In the genomic region with DNA sequence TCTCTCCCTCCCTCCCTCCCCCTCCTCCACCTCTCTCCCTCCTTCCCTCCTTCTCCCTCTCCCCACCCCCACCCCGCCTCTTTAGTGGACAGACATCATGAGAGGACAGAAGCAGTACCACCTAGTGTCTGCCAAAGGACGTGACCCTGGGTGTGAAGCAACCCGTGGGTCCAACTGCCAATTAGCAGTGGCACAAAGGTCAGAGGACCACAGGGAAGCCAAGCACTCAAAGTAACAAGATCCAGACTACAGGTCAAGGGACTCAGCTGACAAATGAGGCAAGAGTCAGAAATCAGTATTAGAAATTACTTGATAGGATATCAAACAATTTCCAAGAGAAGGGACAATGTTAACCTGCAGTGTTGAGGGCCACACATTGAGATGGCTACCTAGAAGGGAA, we compare ENCODE assay signal across 18 mouse cellular contexts. TPM values are rescaled to one million over a fixed set of nuclear protein-coding genes. Genes with fewer than 3 reads are reported as not detected.
DNase-seq lines count a peak whose midpoint lies in the region; ATAC-seq and TF ChIP-seq lines count a peak whose summit lies in the region.
"Had no signal": no experiment of that assay in that cellular context is flagged by ENCODE, and none has a peak within 500 bp of the region (broad histone marks: within the 10 kb centered on the region; RNA-seq: fewer than 3 reads in every experiment).

No protein-coding gene starts in this region.

- H3K4me1 ChIP-seq in liver, postnatal 0 days (ENCODE audit: insufficient read depth): no peaks in the 10 kb centered on the region
- no peaks in the 10 kb centered on the region for H3K4me1 ChIP-seq in liver, embryonic 11.5 days (replicated peaks; ENCODE audit: control insufficient read depth, insufficient read depth, low read length)
- H3K4me1 ChIP-seq: forebrain, embryonic 12.5 days; liver, embryonic 13.5 days had no signal

- peak; percentile 73 for DNase-seq in adrenal gland, adult 2 months
- DNase-seq in adrenal gland, postnatal 25 days: no peak
- DNase-seq in heart, adult 11 months: peak; percentile 88
- no peak for DNase-seq in heart, postnatal 14 days
- DNase-seq in liver, postnatal 0 days: peak; percentile 66
- DNase-seq in liver, embryonic 11.5 days (ENCODE audit: low spot score): no peak
- peak; percentile 10 for DNase-seq in 416B (ENCODE audit: low read depth)
- DNase-seq in layer of hippocampus, adult 2 months (ENCODE audit: low spot score in 2 of 2): no peak
- DNase-seq: cerebellum, adult 18-20 months; heart, postnatal 10 days; liver, embryonic 13.5 days; right cerebral cortex, adult 18-20 months had no signal

- TF ChIP-seq EP300 in liver, postnatal 0 days (IDR thresholded peaks at IDR 0.05; ENCODE audit: low read depth): no peak

- no peak overlapping the region for H3K4me3 ChIP-seq in liver, postnatal 0 days (ENCODE audit: low read depth, low read length)
- H3K4me3 ChIP-seq in liver, embryonic 11.5 days (ENCODE audit: low read depth, low read length): no peak overlapping the region
- H3K4me3 ChIP-seq in layer of hippocampus, adult 2 months: no peak overlapping the region
- H3K4me3 ChIP-seq: forebrain, embryonic 12.5 days; hindbrain, embryonic 13.5 days; limb, embryonic 10.5 days; liver, embryonic 13.5 days had no signal

- H3K36me3 ChIP-seq in liver, postnatal 0 days (replicated peaks; ENCODE audit: insufficient read depth, low read length): no peaks in the 10 kb centered on the region
- H3K36me3 ChIP-seq in liver, embryonic 11.5 days (ENCODE audit: control insufficient read depth, insufficient read depth, low read length): no peaks in the 10 kb centered on the region
- H3K36me3 ChIP-seq: forebrain, embryonic 12.5 days; hindbrain, embryonic 13.5 days; limb, embryonic 10.5 days; liver, embryonic 13.5 days had no signal

- no peak overlapping the region for H3K4me2 ChIP-seq in liver, postnatal 0 days (ENCODE audit: low read depth, low read length)
- no peak overlapping the region for H3K4me2 ChIP-seq in liver, embryonic 11.5 days
- H3K4me2 ChIP-seq: forebrain, embryonic 12.5 days; heart, embryonic 11.5 days; hindbrain, embryonic 13.5 days; liver, embryonic 13.5 days had no signal

- intact Hi-C loops in heart, postnatal 14 days (cut with DNase I): loop anchor here (10.0 kb wide), 2 partner anchors 416 to 506 kb away; a partner anchor contains a TSS

- no peak overlapping the region for H3K9ac ChIP-seq in liver, postnatal 0 days (replicated peaks)
- no peak overlapping the region for H3K9ac ChIP-seq in liver, embryonic 11.5 days (ENCODE audit: low read depth, low read length)
- H3K9ac ChIP-seq: forebrain, embryonic 12.5 days; hindbrain, embryonic 13.5 days; liver, embryonic 13.5 days had no signal

- peak; percentile 87 for ATAC-seq in liver, postnatal 0 days
- no peak for ATAC-seq in liver, embryonic 11.5 days (replicated peaks; ENCODE audit: low FRiP score)
- ATAC-seq: CD4-positive, CD25-positive, alpha-beta regulatory T cell, adult 4 months; inflammation-experienced regulatory T-cells, adult 6 months had no signal

- TF ChIP-seq CTCF in liver, postnatal 0 days (IDR thresholded peaks at IDR 0.05; ENCODE audit: low read depth): 0 out of 2 replicates have a peak, but pooled peaks have one; percentile 16
- no peak for TF ChIP-seq CTCF in layer of hippocampus, adult 2 months (conservative IDR thresholded peaks at IDR 0.05)

- H3K27ac ChIP-seq in liver, postnatal 0 days (ENCODE audit: low read depth): no peak overlapping the region
- H3K27ac ChIP-seq in liver, embryonic 11.5 days (ENCODE audit: low read depth, low read length): no peak overlapping the region
- H3K27ac ChIP-seq in layer of hippocampus, adult 2 months: no peak overlapping the region
- H3K27ac ChIP-seq: forebrain, embryonic 12.5 days; hindbrain, embryonic 13.5 days; limb, embryonic 10.5 days; liver, embryonic 13.5 days had no signal

- H3K27me3 ChIP-seq in liver, postnatal 0 days (ENCODE audit: insufficient read depth, low read length): no peaks in the 10 kb centered on the region
- no peaks in the 10 kb centered on the region for H3K27me3 ChIP-seq in liver, embryonic 11.5 days (replicated peaks; ENCODE audit: control insufficient read depth, insufficient read depth, low read length)
- H3K27me3 ChIP-seq: forebrain, embryonic 12.5 days; hindbrain, embryonic 13.5 days; liver, embryonic 13.5 days had no signal

- WGBS in liver, postnatal 0 days (ENCODE audit: insufficient replicate concordance): 43% methylated on average over 3 of the region's 3 CpGs
- 47% methylated on average over 3 of the region's 3 CpGs for WGBS in liver, embryonic 11.5 days

- H3K9me3 ChIP-seq in liver, postnatal 0 days (ENCODE audit: low read length): no peaks in the 10 kb centered on the region
- H3K9me3 ChIP-seq in liver, embryonic 11.5 days (ENCODE audit: control insufficient read depth, low read length): no peaks in the 10 kb centered on the region
- H3K9me3 ChIP-seq: forebrain, embryonic 12.5 days; hindbrain, embryonic 13.5 days; limb, embryonic 10.5 days; liver, embryonic 13.5 days had no signal

RNA-seq across cellular contexts. Expression of a gene that starts 34.6 kb away (rescaled TPM):
- 100 to 1,000 TPM; 109 to 117 TPM for total RNA-seq in adrenal gland, adult 2 months (2021)
- 27.4 and 41.4 TPM in 2 replicates for polyA plus RNA-seq in adrenal gland, adult 2 months (2012; rRNA removed)
- 101 and 114 TPM in 2 replicates for total RNA-seq in adrenal gland, postnatal 25 days (2021)
- 10 to 100 TPM; 87.4 to 88.3 TPM for total RNA-seq in heart, postnatal 14 days (2021)
- polyA plus RNA-seq in liver, postnatal 0 days (2015; fragmentation: Nextera tagmentation; extraction: Ambion mirVana): 53.8 and 53.9 TPM in 2 replicates
- polyA plus RNA-seq in liver, embryonic 11.5 days (2014; fragmentation: Nextera tagmentation; extraction: Ambion mirVana): 72.6 and 75.2 TPM in 2 replicates
- total RNA-seq in layer of hippocampus, adult 2 months (2021): 10 to 100 TPM; 44.1 to 46.0 TPM

Comparison
In these comparisons a context has a peak if more than half of its experiments do, and no peak if none do; other contexts are left out.
1. DNase-seq: peak in adrenal gland, adult 2 months (single experiment), heart, adult 11 months (single experiment), liver, postnatal 0 days (single experiment) and 416B (single experiment); none in adrenal gland, postnatal 25 days (single experiment), heart, postnatal 14 days (0 of 2), liver, embryonic 11.5 days (single experiment) and layer of hippocampus, adult 2 months (0 of 2).